Mouse (Mus musculus) spleen, adult 2 months (tissue): ENCODE data around the gene Ldlrad3.

Experiments used
- CTCF ChIP-seq: fragments of 200-500 bp; IDR thresholded peaks from 2 replicates; pipeline ENCODE4 v1.5.1; 2011; ENCODE audit warnings: mild to moderate bottlenecking, inconsistent platforms; ENCODE audit not compliant: insufficient read depth, insufficient read length, insufficient replicate concordance; ENCODE audit errors: extremely low read depth
- POLR2A ChIP-seq: fragments of 200-500 bp; IDR thresholded peaks from 2 replicates; pipeline ENCODE4 v1.6.1; 2011; ENCODE audit warnings: low read depth, low read length, inconsistent platforms

DNA sequence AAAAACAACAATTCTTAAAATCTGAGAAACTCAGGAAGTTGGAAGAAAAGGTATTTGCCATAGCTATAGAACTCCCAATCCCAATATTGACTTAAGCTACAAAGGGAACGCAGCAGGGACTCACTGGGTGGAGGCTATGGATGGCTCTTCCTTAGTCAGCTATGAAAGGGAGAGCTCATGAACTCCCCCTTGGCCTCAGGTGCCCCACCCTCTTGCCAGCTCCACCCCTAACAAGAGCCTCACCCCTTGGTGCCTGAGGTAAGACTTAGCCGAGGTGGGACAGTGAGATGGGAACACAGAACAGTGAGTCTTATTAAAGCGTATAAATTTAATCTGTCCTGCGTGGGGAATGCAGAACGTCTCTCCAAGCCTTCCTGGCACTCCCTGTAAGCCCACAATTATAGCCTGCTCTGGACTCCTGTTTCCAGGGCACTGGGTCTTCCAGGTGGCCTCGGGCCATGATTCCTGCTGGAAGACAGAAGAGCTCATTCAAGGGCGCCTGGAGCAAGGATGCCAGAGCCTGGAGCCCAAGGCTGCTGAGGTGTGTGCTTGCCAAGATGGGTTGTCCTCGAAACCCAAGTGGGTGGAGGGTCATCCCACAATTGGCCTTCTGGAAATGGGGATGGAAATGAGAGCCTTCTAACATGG lies 55.9 kb downstream of the Ldlrad3 start:
- no peak for TF ChIP-seq CTCF
- no peak for TF ChIP-seq POLR2A
